Mouse (Mus musculus) spleen, adult 2 months (tissue): ENCODE measurements around the gene Thsd4.

Experiments used
- CTCF ChIP-seq: fragments of 200-500 bp; IDR thresholded peaks from 2 replicates; pipeline ENCODE4 v1.5.1; 2011; ENCODE audit warnings: mild to moderate bottlenecking, inconsistent platforms; ENCODE audit not compliant: insufficient read depth, insufficient read length, insufficient replicate concordance; ENCODE audit errors: extremely low read depth
- POLR2A ChIP-seq: fragments of 200-500 bp; IDR thresholded peaks from 2 replicates; pipeline ENCODE4 v1.6.1; 2011; ENCODE audit warnings: low read depth, low read length, inconsistent platforms

DNA sequence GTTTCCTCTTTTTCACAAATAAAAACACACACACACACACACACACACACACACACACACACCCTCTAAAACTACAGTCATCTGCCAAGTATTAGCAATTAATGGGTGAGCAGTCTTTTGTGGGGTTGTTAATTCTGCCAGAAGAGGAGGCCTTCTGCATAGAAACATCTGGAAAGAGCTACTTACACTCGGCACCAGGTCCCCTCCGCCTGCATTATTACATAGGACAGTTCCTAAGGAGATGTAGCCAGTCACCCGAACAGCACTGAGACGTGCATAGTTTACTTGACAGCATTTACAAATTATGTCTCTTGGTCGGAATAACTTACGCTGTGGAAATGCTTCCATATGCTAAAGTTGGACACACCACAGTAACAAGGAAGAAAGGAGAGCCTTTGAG is 43.0 kb downstream of the Thsd4 start:
- TF ChIP-seq CTCF (no peak), POLR2A (no peak)
